Mouse (Mus musculus): ENCODE results near the gene Tcf19.

Tcf19 gene

GRCm38 (mm10) chr17:35516652-35517500 is at the start of gene Tcf19, which contains the start of gene Cchcr1:
TSS of gene Tcf19 (minus strand) at chr17:35516824.
TSS of gene Cchcr1 (plus strand) at chr17:35517100.
- DNase-seq (ENCODE audit: low read depth, low spot score): peak; percentile 99

GRCm38 (mm10) chr17:35558216-35558615 is 41.6 kb upstream of the Tcf19 start:
- no peak for DNase-seq (ENCODE audit: low read depth, low spot score)

- DNase-seq (ENCODE audit: low read depth, low spot score): no peak
Measured at GRCm38 (mm10) chr17:35557351-35557750, 40.7 kb upstream of the Tcf19 start.

- peak; percentile 69 for DNase-seq (ENCODE audit: low read depth, low spot score)
Measured at GRCm38 (mm10) chr17:35556812-35557211, 40.2 kb upstream of the Tcf19 start.

GRCm38 (mm10) chr17:35556186-35556765 is 39.7 kb upstream of the Tcf19 start:
- DNase-seq (ENCODE audit: low read depth, low spot score): no peak

GRCm38 (mm10) chr17:35554761-35555397 is 38.3 kb upstream of the Tcf19 start:
- DNase-seq (ENCODE audit: low read depth, low spot score): peak; percentile 65

GRCm38 (mm10) chr17:35554321-35554720 is 37.7 kb upstream of the Tcf19 start:
- no peak for DNase-seq (ENCODE audit: low read depth, low spot score)

DNA sequence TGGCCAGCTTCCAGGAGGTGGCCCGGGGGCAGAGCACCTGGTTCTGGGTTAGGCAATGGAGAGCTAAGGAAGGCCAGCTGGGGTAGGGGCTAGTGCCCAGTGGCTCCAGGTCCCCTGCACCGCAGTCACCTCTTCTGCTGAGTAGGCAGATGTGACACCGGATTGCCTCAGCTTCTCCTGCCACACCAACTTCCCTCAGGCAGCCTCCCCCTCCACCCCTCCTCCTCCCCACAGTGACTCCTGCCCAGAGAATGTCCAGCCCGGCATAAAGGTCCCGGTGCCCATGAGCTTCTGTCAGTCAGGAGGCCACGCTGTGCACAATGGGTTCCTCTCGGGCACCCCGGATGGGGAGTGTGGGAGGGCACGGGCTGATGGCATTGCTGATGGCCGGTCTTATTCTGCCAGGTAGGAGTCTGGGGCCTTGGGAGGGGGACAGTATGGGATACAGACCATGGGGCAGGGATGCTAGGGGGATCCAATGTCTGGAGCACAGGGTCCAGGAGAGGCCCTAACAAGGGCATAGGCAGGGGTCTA is 35.3 kb upstream of the Tcf19 start, which contains the start of gene Cdsn:
Gene Cdsn (plus strand): TSS at position 248 of the 534 bp plus-strand sequence.
- no peak for DNase-seq (ENCODE audit: low read depth, low spot score)

DNA sequence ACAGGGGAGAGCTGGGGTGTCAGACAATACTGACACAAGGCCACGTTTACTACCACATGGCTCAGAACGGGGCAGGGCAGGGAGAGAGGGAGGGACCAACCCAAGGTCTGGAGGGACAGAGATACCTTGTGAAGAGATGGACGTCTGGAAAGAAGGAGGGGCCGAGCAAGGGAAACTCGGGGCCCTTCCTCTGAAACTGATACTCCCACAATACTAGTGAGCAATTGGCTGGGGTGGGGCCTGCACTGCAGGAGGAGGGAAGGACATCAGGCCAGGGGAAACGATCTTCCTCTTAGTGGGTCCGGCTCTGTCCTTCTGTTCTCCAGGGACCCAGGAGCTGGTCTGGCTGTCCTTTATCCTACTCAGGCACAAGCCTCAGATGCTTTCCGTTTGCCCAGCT is 34.2 kb upstream of the Tcf19 start:
- no peak for DNase-seq (ENCODE audit: low read depth, low spot score)

DNA sequence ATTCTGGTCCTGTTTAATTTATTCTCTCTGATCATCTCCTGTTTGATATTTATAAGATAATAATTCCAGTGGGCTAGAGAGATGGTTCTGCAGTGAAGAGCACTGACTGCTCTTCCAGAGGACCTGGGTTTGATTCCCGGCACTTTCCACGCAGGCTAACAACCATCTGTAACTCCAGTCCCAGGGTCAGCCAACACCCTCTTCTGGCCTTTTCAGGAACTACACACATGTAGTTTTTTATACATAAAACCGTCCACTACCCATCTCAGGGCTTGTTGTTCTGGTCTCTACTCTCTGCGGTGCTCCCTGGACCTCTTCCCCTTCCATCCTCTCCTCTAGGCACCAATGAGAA is 33.5 kb upstream of the Tcf19 start:
- no peak for DNase-seq (ENCODE audit: low read depth, low spot score)

DNA sequence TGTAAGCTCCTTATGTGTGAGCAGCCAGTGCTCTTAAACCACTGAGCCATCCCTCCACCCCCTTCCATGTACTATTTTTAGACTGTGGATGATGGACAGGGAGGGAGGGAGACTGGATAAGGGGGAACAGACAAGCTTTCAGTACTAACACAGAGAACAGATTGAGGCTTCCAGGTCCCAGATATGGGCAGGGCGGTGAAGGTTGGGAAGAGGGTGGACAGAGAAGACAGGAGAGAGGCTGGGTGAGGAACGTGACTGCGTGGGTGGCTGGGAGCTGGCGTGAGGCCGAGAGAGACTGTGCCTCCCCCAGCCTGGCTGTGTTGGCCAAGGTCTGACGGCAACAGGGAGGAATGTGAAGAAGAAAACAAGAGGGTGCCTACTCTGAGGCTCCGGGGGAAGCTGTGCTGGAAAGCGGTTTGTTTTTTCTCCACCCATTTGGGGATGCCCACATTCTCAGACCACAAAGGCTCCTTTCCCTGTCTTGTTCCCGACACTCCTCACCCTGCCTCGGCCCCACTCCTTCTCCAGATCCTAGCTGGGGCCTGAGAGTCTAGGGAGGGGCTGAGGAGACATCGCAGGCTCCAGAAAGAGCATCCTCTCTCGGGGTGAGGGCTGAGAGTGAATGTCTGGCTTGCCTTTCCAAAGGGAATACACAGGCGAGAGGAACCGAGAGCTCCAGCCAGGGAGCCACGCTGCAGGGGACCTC is 33.0 kb upstream of the Tcf19 start:
- no peak for DNase-seq (ENCODE audit: low read depth, low spot score)

GRCm38 (mm10) chr17:35548636-35549035 is 32.0 kb upstream of the Tcf19 start:
- DNase-seq (ENCODE audit: low read depth, low spot score): no peak

- peak; percentile 33 for DNase-seq (ENCODE audit: low read depth, low spot score)
Measured at GRCm38 (mm10) chr17:35547465-35547864, 30.8 kb upstream of the Tcf19 start.

DNA sequence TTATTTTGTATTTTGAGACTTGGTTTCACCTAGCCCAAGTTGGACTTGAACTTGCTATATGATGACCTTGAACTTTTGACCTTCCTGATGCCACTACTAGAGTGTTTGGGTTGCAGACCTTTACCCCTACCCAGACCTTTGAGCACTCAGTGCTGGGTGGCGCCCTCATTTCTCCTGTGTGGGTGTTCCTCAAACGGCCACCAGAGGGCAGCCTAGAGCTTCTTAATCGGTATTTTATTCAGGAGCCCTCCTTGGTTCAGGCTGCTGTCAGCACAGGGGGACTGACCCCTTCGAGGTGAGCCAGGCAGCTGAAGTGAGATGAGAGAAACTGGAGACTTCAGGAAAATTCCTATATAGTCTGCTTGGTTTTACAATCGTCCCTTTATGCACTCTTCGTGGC is 28.1 kb upstream of the Tcf19 start:
- DNase-seq (ENCODE audit: low read depth, low spot score): peak; percentile 71

- no peak for DNase-seq (ENCODE audit: low read depth, low spot score)
Measured at GRCm38 (mm10) chr17:35544001-35544400, 27.4 kb upstream of the Tcf19 start.

- no peak for DNase-seq (ENCODE audit: low read depth, low spot score)
Measured at GRCm38 (mm10) chr17:35543412-35543861, 26.8 kb upstream of the Tcf19 start.

GRCm38 (mm10) chr17:35542761-35543411 is 26.3 kb upstream of the Tcf19 start:
- no peak for DNase-seq (ENCODE audit: low read depth, low spot score)

GRCm38 (mm10) chr17:35539540-35539939 is 22.9 kb upstream of the Tcf19 start:
- no peak for DNase-seq (ENCODE audit: low read depth, low spot score)

DNA sequence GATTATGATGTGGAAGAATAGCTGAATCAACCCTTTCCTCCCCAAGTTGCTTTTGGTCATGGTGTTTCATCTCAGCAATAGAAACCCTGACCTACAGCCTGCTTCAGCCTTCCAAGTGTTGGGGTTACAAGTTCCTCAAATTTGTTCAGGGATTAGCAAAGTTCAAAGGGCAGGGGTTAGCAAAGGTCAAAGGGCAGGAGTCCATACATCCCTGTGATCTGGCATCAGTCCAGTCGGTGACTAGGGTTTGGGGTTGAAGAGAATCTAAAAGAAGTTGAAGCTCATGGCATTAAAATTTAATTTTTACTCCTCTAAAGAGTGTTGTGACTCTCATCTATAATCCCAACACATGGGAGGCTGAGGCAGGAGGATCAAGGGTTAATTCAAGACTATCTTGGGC is 21.9 kb upstream of the Tcf19 start:
- DNase-seq (ENCODE audit: low read depth, low spot score): no peak

- no peak for DNase-seq (ENCODE audit: low read depth, low spot score)
Measured at GRCm38 (mm10) chr17:35537421-35537820, 20.8 kb upstream of the Tcf19 start.

DNA sequence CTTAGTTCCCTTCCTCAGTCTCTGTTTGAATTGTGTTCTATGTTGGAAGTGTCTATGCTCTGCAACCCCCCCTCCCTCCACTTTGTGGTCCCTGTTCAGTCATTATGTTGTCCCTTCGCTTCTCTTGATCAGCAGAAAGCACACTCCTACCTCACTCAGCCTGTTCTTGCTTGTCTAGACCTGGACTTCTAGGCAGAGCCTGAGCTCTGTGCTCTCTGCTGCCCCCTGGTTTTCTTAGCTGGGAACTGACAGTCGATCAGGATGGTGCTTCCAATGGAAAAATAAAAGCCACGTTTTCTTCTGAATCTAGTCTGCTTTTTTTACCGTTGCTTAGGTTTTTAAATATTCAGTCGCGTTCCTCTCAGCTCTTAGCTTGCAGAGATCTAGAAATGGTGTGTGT is 17.7 kb upstream of the Tcf19 start:
- peak; percentile 61 for DNase-seq (ENCODE audit: low read depth, low spot score)
